Mouse (Mus musculus): Measurements from ENCODE around the gene Camsap2. TPM values are rescaled to one million over a fixed set of nuclear protein-coding genes. Genes with fewer than 3 reads are reported as not detected.

The Camsap2 gene
- polyA plus RNA-seq (2015; fragmentation: Nextera tagmentation; extraction: Ambion mirVana): 28.2 TPM in 2 replicates

DNA sequence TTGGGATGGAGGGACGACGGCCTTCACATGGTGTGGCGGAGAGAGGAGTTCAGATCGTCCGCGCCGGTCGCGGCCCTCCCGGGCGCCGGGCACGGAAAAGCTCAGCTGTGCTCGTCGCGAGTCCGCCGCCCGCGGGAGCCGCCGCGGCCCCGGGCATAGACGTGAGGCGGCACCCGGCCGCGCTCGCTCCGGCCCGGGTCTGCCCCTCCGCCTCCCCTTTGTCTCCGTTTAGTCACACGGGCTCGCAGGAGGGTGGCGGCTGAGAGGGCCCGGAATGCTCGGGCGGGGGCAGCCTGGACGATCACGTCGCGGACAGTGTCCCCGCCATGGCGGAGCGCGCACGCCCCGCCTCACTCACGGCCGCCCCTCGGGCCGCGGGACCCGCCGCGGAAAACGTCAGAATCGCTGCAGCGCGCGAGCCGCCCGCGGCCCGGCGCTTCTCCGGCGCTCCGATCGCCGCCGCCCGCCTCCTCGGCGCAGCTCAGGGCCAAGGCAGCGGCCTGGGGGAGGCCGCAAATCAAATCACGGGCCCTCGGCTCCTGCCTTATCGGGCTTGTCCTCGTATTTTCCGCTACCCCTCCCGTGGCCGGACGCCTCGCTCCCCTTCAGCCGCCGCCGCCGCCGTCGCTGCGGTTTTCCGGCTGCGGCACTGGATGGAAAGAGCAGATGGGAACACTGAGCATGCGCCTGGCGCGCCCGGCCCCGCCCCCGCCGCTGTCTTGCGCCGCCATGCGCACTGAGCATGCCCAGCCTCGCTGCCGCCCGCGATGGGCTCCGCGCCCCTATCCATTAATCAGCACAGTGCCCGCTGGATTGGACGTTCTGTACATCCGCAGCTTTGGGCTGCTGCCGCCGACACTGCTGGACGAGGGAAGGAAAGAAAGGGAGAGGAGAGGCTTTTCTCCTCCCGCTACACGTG is at the start of gene Camsap2:
Gene Camsap2 (minus strand): TSS at position 651 of the 919 bp plus-strand sequence.
- ATAC-seq (ENCODE audit: low FRiP score): peak; percentile 97
- Histone ChIP-seq H3K27me3 (no peaks in the 10 kb centered on the region), H3K4me2 (peak within 1 kb of the TSS; percentile 87), H3K36me3 (no peaks in the 10 kb centered on the region), H3K27ac (peak within 1 kb of the TSS; percentile 99), H3K4me1 (replicated peaks) (peaks cover 35% of the 10 kb centered on the region), H3K9ac (peak within 1 kb of the TSS; percentile 98), H3K4me3 (peak within 1 kb of the TSS; percentile 79), H3K9me3 (no peaks in the 10 kb centered on the region)
- under 1% methylated on average over 100 of the region's 121 CpGs for WGBS

DNA sequence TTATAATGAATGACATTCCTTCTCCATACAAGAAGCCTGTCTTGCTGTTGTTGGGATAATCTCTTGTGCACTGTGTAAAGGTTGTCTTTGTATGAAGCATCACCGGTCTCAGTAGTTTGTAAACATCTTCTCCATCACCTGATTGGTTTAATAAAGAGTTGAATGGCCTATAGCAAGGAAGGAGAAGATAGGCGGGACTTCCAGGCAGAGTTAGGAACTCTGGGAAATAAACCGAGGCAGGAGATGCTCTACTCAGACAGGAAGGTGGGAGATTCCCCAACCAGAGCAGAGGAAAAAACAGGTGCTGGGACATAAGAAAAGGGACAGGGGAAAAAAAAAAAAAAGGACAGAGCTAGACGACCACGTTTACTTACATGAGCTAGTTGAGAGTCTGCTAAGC is 49.2 kb upstream of the Camsap2 start:
- H3K4me3 ChIP-seq: no peak overlapping the region
- no peak for ATAC-seq (ENCODE audit: low FRiP score)

GRCm38 (mm10) chr1:136394506-136394905 is 48.6 kb upstream of the Camsap2 start:
- H3K4me3 ChIP-seq: no peak overlapping the region
- no peaks in the 10 kb centered on the region for H3K9me3 ChIP-seq
- H3K36me3 ChIP-seq: no peaks in the 10 kb centered on the region
- 0 out of 2 replicates have a peak, but pooled peaks have one; percentile 57 for ATAC-seq (ENCODE audit: low FRiP score)
- no peaks in the 10 kb centered on the region for H3K27me3 ChIP-seq
- H3K9ac ChIP-seq: no peak overlapping the region
- H3K27ac ChIP-seq: no peak overlapping the region
- 37% methylated on average over 10 of the region's 10 CpGs for WGBS
- H3K4me1 ChIP-seq (replicated peaks): 0 out of 2 replicates have a peak, but pooled peaks cover 4% of the 10 kb centered on the region
- peak overlapping the region; percentile 39 for H3K4me2 ChIP-seq

More for the DNA sequence above, 49.2 kb upstream of the Camsap2 start:
- Histone ChIP-seq H3K9ac (no peak overlapping the region), H3K27me3 (no peaks in the 10 kb centered on the region), H3K4me2 (peak overlapping the region; percentile 39), H3K9me3 (no peaks in the 10 kb centered on the region), H3K27ac (no peak overlapping the region), H3K36me3 (no peaks in the 10 kb centered on the region), H3K4me1 (replicated peaks) (0 out of 2 replicates have a peak, but pooled peaks cover 4% of the 10 kb centered on the region)
- 41% methylated on average over 5 of the region's 5 CpGs for WGBS

DNA sequence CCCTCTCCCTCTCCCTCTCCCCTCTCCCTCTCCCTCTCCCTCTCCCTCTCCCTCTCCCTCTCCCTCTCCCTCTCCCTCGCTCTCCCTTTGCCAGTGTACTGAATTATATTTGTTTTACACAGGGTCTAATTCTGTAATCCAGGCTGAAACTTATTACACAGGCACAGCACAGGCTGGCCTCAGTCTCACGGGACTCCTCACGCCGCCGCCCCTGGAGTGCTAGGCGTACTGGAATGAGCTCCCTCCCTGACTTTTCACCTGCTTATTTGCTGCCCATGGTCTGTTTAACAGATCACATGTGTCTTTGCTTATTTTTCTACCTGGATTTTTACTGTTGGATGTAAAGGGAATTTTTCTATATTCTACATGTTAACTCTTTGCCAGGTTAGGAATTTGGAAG is 41.0 kb upstream of the Camsap2 start:
- Histone ChIP-seq H3K27ac (no peak overlapping the region), H3K4me3 (no peak overlapping the region), H3K4me2 (no peak overlapping the region), H3K9ac (no peak overlapping the region), H3K36me3 (no peaks in the 10 kb centered on the region), H3K9me3 (no peaks in the 10 kb centered on the region), H3K4me1 (replicated peaks) (no peaks in the 10 kb centered on the region), H3K27me3 (no peaks in the 10 kb centered on the region)
- no peak for ATAC-seq (ENCODE audit: low FRiP score)
- WGBS: 38% methylated on average over 5 of the region's 6 CpGs

DNA sequence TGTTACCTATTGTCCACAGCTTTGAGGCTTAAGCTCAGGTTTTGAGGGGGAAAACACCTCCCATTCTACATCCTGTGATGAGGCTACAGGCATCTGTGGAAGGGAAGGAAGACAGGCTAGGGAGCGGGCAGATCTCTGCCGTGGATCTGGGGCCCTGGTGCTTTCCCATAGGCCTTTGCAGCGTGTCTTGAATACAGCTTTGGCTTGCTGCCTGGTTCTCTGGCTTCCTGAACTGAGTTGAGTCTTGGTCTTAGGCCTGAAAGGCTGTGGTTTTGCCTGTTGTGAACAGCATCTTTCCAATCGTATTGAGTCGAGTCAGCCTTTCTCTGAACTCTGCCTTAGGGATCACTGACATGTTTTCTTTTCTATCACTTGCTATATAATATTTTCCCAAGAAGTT is 35.7 kb upstream of the Camsap2 start:
- Histone ChIP-seq H3K36me3 (no peaks in the 10 kb centered on the region), H3K4me1 (replicated peaks) (no peaks in the 10 kb centered on the region), H3K4me3 (no peak overlapping the region), H3K4me2 (no peak overlapping the region), H3K9me3 (no peaks in the 10 kb centered on the region), H3K9ac (no peak overlapping the region), H3K27me3 (no peaks in the 10 kb centered on the region), H3K27ac (no peak overlapping the region)
- no peak for ATAC-seq (ENCODE audit: low FRiP score)
- 85% methylated on average over 5 of the region's 5 CpGs for WGBS

DNA sequence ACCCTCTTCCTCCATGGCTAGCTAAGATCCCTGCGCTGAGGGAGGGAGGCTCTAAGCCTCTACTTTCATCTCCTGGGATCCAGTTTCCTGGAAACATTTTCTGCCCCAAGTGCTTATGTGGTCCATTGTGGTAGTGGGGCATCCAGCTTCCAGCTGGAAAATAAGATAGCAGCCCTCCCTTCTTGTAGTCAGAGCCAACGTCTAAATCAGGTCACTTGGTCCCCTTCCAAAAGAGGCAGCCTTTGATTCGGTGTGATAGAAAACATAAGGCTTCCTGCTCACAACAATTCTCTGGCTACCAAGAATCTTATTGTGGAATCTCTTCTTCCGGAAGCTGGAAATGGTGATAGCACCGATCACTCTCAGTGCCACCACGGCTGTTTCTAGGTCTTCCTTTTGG is 35.3 kb upstream of the Camsap2 start:
- 83% methylated on average over 6 of the region's 6 CpGs for WGBS
- Histone ChIP-seq H3K27me3 (no peaks in the 10 kb centered on the region), H3K4me1 (replicated peaks) (no peaks in the 10 kb centered on the region), H3K9ac (no peak overlapping the region), H3K4me2 (no peak overlapping the region), H3K4me3 (no peak overlapping the region), H3K9me3 (no peaks in the 10 kb centered on the region), H3K36me3 (no peaks in the 10 kb centered on the region), H3K27ac (no peak overlapping the region)
- no peak for ATAC-seq (ENCODE audit: low FRiP score)

- H3K4me3 ChIP-seq: no peak overlapping the region
- H3K9ac ChIP-seq: no peak overlapping the region
- no peaks in the 10 kb centered on the region for H3K9me3 ChIP-seq
- H3K36me3 ChIP-seq: no peaks in the 10 kb centered on the region
- H3K4me2 ChIP-seq: no peak overlapping the region
- no peak overlapping the region for H3K27ac ChIP-seq
- no peaks in the 10 kb centered on the region for H3K4me1 ChIP-seq (replicated peaks)
- WGBS: 87% methylated on average over 8 of the region's 8 CpGs
- no peaks in the 10 kb centered on the region for H3K27me3 ChIP-seq
- ATAC-seq (ENCODE audit: low FRiP score): no peak
These were observed 34.7 kb upstream of the Camsap2 start for GRCm38 (mm10) chr1:136380606-136381005.

- no peak for ATAC-seq (ENCODE audit: low FRiP score)
- Histone ChIP-seq H3K27ac (no peak overlapping the region), H3K4me3 (no peak overlapping the region), H3K36me3 (no peaks in the 10 kb centered on the region), H3K9ac (no peak overlapping the region), H3K4me2 (no peak overlapping the region), H3K4me1 (replicated peaks) (no peaks in the 10 kb centered on the region), H3K27me3 (no peaks in the 10 kb centered on the region), H3K9me3 (no peaks in the 10 kb centered on the region)
- 92% methylated on average over 4 of the region's 4 CpGs for WGBS
These were observed 34.3 kb upstream of the Camsap2 start for GRCm38 (mm10) chr1:136380161-136380560.

GRCm38 (mm10) chr1:136379261-136379660 is 33.4 kb upstream of the Camsap2 start:
- ATAC-seq (ENCODE audit: low FRiP score): no peak
- H3K4me1 ChIP-seq (replicated peaks): no peaks in the 10 kb centered on the region
- H3K36me3 ChIP-seq: no peaks in the 10 kb centered on the region
- no peak overlapping the region for H3K9ac ChIP-seq
- WGBS: 85% methylated on average over 7 of the region's 7 CpGs
- no peak overlapping the region for H3K4me3 ChIP-seq
- H3K9me3 ChIP-seq: no peaks in the 10 kb centered on the region
- H3K4me2 ChIP-seq: no peak overlapping the region
- H3K27ac ChIP-seq: no peak overlapping the region
- H3K27me3 ChIP-seq: no peaks in the 10 kb centered on the region

GRCm38 (mm10) chr1:136365986-136366385 is 20.1 kb upstream of the Camsap2 start:
- Histone ChIP-seq H3K4me3 (no peak overlapping the region), H3K36me3 (no peaks in the 10 kb centered on the region), H3K27ac (no peak overlapping the region), H3K27me3 (no peaks in the 10 kb centered on the region), H3K4me1 (replicated peaks) (peaks cover 10% of the 10 kb centered on the region), H3K9me3 (no peaks in the 10 kb centered on the region), H3K9ac (no peak overlapping the region), H3K4me2 (no peak overlapping the region)
- ATAC-seq (ENCODE audit: low FRiP score): no peak
- 84% methylated on average over 3 of the region's 3 CpGs for WGBS

- WGBS: 66% methylated on average over 19 of the region's 19 CpGs
These were observed 18.8 kb upstream of the Camsap2 start for GRCm38 (mm10) chr1:136364711-136365110.

DNA sequence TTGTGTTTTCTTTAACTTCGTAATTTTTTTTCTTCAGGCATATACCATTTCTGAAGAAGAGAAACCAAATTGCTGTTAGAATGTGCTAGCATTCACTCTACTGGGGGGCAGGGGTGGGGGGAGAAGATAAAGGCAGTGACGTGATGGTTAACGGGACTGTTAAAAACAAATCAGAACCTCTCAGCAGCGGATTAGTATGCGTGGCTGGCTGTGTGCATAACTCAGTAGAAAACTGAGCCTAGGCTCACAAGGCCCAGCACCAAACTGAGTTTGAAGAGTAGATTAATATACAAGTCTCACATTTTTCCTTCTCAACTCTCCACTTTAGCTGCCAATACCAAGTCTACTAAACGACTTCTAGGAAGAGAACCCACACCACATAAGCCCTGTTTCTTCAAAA is 17.1 kb upstream of the Camsap2 start:
- Histone ChIP-seq H3K4me3 (no peak overlapping the region), H3K4me2 (no peak overlapping the region), H3K27ac (peak overlapping the region; percentile 30; the same call in 1 of the 2 replicates), H3K4me1 (replicated peaks) (peaks cover 6% of the 10 kb centered on the region; the same call in 1 of the 2 replicates), H3K36me3 (no peaks in the 10 kb centered on the region), H3K9me3 (no peaks in the 10 kb centered on the region), H3K9ac (no peak overlapping the region), H3K27me3 (no peaks in the 10 kb centered on the region)
- WGBS: 59% methylated on average over 6 of the region's 6 CpGs
- ATAC-seq (ENCODE audit: low FRiP score): no peak

More at GRCm38 (mm10) chr1:136364711-136365110, 18.8 kb upstream of the Camsap2 start:
- Histone ChIP-seq H3K9ac (no peak overlapping the region), H3K4me1 (replicated peaks) (peaks cover 6% of the 10 kb centered on the region; the same call in 1 of the 2 replicates), H3K36me3 (no peaks in the 10 kb centered on the region), H3K4me2 (no peak overlapping the region), H3K4me3 (no peak overlapping the region), H3K27me3 (no peaks in the 10 kb centered on the region), H3K27ac (no peak overlapping the region), H3K9me3 (no peaks in the 10 kb centered on the region)
- ATAC-seq (ENCODE audit: low FRiP score): 0 out of 2 replicates have a peak, but pooled peaks have one; percentile 39
